Mouse (Mus musculus) heart, embryonic 15.5 days (tissue): Measurements from ENCODE around the gene Btrc. TPM values are rescaled to one million over a fixed set of nuclear protein-coding genes. Genes with fewer than 3 reads are reported as not detected.

ENCODE experiments used
- ATAC-seq: fragments of 200-750 bp; cut with Nextera tagmentation; replicated peaks from 2 replicates; pipeline ENCODE4 v1.8.0; 2017; ENCODE audit warnings: low read depth, moderate TSS enrichment; ENCODE audit not compliant: insufficient number of reproducible peaks, insufficient read depth, low FRiP score
- H3K27ac ChIP-seq: fragments of 300-500 bp; sonication (generic); 2 replicates; pipeline ENCODE4 v1.5.1; 2015; ENCODE audit warnings: mild to moderate bottlenecking, inconsistent platforms
- H3K27me3 ChIP-seq: fragments of 300-500 bp; sonication (generic); 2 replicates; pipeline ENCODE4 v1.6.1; 2015; ENCODE audit warnings: inconsistent platforms
- H3K36me3 ChIP-seq: fragments of 300-500 bp; sonication (generic); 2 replicates; pipeline ENCODE4 v1.6.1; 2015; ENCODE audit warnings: mild to moderate bottlenecking, inconsistent platforms
- H3K4me1 ChIP-seq: fragments of 300-500 bp; sonication (generic); replicated peaks from 2 replicates; pipeline ENCODE4 v1.6.1; 2015; ENCODE audit warnings: inconsistent platforms
- H3K4me2 ChIP-seq: fragments of 300-500 bp; sonication (generic); 2 replicates; pipeline ENCODE4 v1.6.1; 2015; ENCODE audit warnings: inconsistent platforms, mild to moderate bottlenecking, moderate library complexity
- H3K4me3 ChIP-seq: fragments of 300-500 bp; sonication (generic); 2 replicates; pipeline ENCODE4 v1.5.1; 2015; ENCODE audit warnings: mild to moderate bottlenecking, inconsistent platforms
- H3K9ac ChIP-seq: fragments of 300-500 bp; sonication (generic); 2 replicates; pipeline ENCODE4 v1.6.1; 2015; ENCODE audit warnings: mild to moderate bottlenecking, inconsistent platforms
- H3K9me3 ChIP-seq: fragments of 300-500 bp; sonication (generic); replicated peaks from 2 replicates; pipeline ENCODE4 v1.6.1; 2016; ENCODE audit warnings: inconsistent platforms
- WGBS: fragments of 180-500 bp; shearing (Covaris S2); methylation state at CpG from one replicate; pipeline ENCODE4 v1.1.7; 2015; ENCODE audit warnings: mixed read lengths; 5-methylcytosine and 5-hydroxymethylcytosine counted together
- polyA plus RNA-seq: library from polyadenylated mRNA; unstranded; fragments of >200 nt; fragmentation: Nextera tagmentation; extraction: Ambion mirVana; gene quantifications from 2 replicates; pipeline ENCODE4 v1.2.1, GENCODE M21; 2015

Btrc gene
- polyA plus RNA-seq, 1 experiment from 2014 or later, result 26.7 TPM

DNA sequence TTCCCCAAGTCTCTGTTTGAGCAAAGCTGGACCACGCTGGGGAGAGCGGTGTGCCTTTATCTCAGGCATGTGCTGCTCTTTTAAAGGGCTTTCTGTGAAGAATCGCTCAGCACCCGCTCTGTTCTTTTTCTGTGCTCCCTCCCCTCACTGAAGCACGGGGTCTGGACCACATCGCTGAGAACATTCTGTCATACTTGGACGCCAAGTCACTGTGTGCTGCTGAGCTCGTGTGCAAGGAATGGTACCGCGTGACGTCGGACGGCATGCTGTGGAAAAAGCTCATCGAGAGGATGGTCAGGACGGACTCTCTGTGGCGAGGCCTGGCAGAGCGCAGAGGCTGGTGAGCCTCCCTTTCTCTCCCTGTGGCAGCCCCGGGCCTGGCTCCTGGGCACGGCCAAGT, 144.0 kb downstream of the Btrc start:
- ATAC-seq, result peak; percentile 85
- H3K4me1 ChIP-seq, result peaks cover 15% of the 10 kb centered on the region
- H3K4me3 ChIP-seq, result no peak overlapping the region
- H3K9ac ChIP-seq, result no peak overlapping the region
- no peaks in the 10 kb centered on the region for H3K27me3 ChIP-seq
- H3K27ac ChIP-seq, result peak overlapping the region; percentile 41
- H3K4me2 ChIP-seq, result peak overlapping the region; percentile 46
- H3K36me3 ChIP-seq, result peaks cover 4% of the 10 kb centered on the region; the same call in 1 of the 2 replicates
- H3K9me3 ChIP-seq, result no peaks in the 10 kb centered on the region
- WGBS, result 35% methylated on average over 19 of the region's 19 CpGs

DNA sequence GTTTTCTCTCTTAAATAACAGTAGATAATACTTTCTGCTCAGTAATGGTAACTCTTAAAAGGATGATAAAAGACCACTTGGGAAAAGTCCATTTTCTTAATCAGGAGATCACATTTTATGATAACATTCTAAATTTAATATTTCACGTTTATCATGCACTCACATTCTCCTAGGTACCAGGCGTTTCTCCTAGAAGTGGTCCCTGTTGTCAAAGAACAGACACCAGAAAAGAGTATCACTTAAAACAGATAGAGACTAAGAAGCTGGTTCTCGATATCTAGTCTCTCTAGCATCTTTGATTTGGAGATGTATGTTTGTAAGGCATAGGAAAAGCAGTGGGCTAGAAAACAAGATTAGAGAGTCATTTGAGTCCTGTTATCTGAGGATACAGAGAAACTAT, 147.1 kb downstream of the Btrc start:
- no peak overlapping the region for H3K9ac ChIP-seq
- H3K9me3 ChIP-seq, result no peaks in the 10 kb centered on the region
- H3K4me1 ChIP-seq, result peaks cover 15% of the 10 kb centered on the region
- H3K36me3 ChIP-seq, result peaks cover 22% of the 10 kb centered on the region; the same call in 1 of the 2 replicates
- no peak overlapping the region for H3K27ac ChIP-seq
- no peak for ATAC-seq
- no peak overlapping the region for H3K4me2 ChIP-seq
- 65% methylated on average over 3 of the region's 3 CpGs for WGBS
- no peak overlapping the region for H3K4me3 ChIP-seq
- no peaks in the 10 kb centered on the region for H3K27me3 ChIP-seq

DNA sequence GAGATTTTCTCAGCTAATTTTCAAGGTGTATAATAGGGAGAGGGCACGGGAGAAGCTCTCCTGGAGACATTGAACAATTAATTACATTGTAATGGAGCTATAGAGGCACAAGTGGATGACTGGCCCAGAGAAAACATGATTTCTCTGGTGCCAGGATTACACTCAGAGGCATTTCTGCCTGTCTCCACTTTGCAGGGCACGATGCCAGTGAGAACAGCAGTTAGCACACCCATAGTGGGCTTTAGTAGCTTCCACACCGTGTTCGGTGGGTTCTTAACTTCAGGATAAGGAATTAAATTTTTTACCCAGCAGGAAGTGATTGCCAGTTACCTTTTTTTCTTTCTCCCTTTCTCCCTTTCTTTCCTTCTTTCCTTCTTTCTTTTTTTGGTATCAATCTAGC, 147.9 kb downstream of the Btrc start:
- no peak overlapping the region for H3K4me2 ChIP-seq
- H3K27me3 ChIP-seq, result no peaks in the 10 kb centered on the region
- no peak for ATAC-seq
- 71% methylated on average over 4 of the region's 4 CpGs for WGBS
- no peak overlapping the region for H3K27ac ChIP-seq
- peaks cover 29% of the 10 kb centered on the region; the same call in 1 of the 2 replicates for H3K36me3 ChIP-seq
- H3K9ac ChIP-seq, result no peak overlapping the region
- no peak overlapping the region for H3K4me3 ChIP-seq
- H3K9me3 ChIP-seq, result no peaks in the 10 kb centered on the region
- H3K4me1 ChIP-seq, result peaks cover 15% of the 10 kb centered on the region

DNA sequence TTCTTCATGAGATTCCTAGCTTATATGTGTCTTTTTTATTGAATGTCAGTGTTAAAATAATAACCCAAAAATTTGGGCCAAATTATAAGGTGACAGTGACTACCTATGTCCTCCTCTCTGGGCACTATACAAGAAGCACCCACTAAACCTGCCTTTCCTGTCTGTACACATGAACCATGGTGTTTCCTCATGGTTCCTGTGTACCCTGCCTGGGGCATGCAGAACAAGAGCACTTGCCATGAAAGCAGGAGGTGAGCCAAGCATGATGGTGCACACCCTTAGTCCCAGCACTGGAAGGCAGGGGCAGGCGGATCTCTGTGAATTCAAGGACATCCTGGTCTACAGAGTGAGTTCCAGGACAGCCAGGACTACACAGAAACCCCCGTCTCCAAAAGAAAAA, 151.8 kb downstream of the Btrc start:
- Histone ChIP-seq H3K27me3 (no peaks in the 10 kb centered on the region), H3K4me3 (no peak overlapping the region), H3K9me3 (no peaks in the 10 kb centered on the region), H3K9ac (no peak overlapping the region), H3K4me1 (no peaks in the 10 kb centered on the region), H3K4me2 (no peak overlapping the region), H3K27ac (no peak overlapping the region), H3K36me3 (peaks cover 54% of the 10 kb centered on the region; the same call in 1 of the 2 replicates)
- 83% methylated on average over 2 of the region's 2 CpGs for WGBS
- no peak for ATAC-seq

DNA sequence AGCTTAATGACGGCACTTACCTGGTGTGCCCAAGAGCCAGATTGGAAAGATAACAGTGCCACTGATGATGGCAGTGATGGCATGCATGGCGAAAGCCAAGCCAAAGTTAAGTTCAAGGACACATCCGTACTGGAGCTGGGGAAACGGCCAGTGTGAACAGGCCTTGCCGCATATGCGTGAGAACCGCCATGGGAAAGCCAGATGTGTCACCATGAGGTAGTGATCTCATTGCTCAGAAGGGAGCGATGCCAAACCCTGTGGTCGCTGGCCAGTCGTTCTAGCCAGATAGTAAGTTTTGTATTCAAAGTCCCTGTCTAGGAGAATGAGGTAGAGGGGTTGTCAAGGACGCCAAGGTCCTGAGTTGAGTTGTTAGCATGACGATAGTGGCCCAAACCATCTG, 152.7 kb downstream of the Btrc start:
- Histone ChIP-seq H3K27me3 (no peaks in the 10 kb centered on the region), H3K4me2 (no peak overlapping the region), H3K36me3 (peaks cover 56% of the 10 kb centered on the region; the same call in 1 of the 2 replicates), H3K9me3 (no peaks in the 10 kb centered on the region), H3K4me3 (no peak overlapping the region), H3K27ac (no peak overlapping the region), H3K9ac (no peak overlapping the region), H3K4me1 (no peaks in the 10 kb centered on the region)
- WGBS, result 90% methylated on average over 12 of the region's 12 CpGs
- no peak for ATAC-seq

DNA sequence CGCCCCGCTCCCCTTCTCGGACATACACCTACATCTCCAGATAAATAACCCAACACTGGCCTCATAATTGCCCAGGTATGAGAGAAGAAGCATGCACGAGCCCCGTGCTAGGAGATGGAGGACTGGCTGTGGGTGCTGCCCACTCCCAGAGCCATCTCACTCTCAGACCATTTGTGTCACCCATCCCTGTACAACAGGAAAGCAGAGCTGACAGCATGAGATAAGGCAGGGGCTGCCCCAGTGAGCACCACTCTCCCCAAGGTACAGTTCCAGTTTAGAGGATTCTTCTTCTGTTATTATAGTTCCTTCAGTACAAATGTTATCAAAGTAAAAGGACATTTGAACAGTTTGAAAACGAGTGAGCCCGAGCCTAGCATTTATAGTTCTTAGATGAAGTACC, 163.8 kb downstream of the Btrc start:
- WGBS, result 64% methylated on average over 7 of the region's 7 CpGs
- Histone ChIP-seq H3K9me3 (no peaks in the 10 kb centered on the region), H3K27ac (no peak overlapping the region), H3K36me3 (peaks cover 20% of the 10 kb centered on the region), H3K9ac (no peak overlapping the region), H3K4me2 (no peak overlapping the region), H3K27me3 (no peaks in the 10 kb centered on the region), H3K4me3 (no peak overlapping the region), H3K4me1 (peaks cover 28% of the 10 kb centered on the region)
- ATAC-seq, result no peak

DNA sequence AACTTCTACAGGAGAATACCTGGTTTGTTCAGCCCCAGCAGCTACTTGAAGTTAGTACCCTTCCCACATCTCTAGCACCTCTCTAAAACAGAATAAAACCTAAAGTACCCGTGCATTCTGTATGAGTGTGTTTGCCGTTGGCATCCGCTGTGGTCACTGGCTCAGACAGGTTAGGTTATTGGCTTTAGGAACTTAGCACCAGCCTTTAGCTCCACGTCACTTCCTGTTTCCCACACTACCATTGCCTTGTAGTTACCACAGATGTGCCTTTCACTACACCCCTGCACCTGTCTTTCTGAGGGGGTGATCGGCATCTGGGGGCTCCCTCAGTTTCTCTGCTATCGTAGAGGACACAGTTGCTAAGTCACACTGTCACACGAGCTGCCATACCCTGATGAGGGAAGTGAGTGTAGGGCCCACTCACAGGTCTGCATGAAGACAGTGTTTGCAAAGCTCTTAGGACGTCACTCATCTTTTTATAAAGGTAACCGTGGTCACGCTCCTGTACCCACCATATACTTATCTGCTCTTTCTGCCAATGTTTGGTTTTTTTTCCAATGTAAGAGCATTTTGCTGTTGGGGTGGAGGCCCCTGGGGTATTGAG, 164.5 kb downstream of the Btrc start:
- H3K4me1 ChIP-seq, result peaks cover 28% of the 10 kb centered on the region
- 81% methylated on average over 10 of the region's 10 CpGs for WGBS
- no peaks in the 10 kb centered on the region for H3K9me3 ChIP-seq
- no peak overlapping the region for H3K4me3 ChIP-seq
- no peaks in the 10 kb centered on the region for H3K27me3 ChIP-seq
- H3K27ac ChIP-seq, result peak overlapping the region; percentile 3; the same call in 1 of the 2 replicates
- no peak overlapping the region for H3K4me2 ChIP-seq
- no peak for ATAC-seq
- peaks cover 20% of the 10 kb centered on the region for H3K36me3 ChIP-seq
- H3K9ac ChIP-seq, result no peak overlapping the region

DNA sequence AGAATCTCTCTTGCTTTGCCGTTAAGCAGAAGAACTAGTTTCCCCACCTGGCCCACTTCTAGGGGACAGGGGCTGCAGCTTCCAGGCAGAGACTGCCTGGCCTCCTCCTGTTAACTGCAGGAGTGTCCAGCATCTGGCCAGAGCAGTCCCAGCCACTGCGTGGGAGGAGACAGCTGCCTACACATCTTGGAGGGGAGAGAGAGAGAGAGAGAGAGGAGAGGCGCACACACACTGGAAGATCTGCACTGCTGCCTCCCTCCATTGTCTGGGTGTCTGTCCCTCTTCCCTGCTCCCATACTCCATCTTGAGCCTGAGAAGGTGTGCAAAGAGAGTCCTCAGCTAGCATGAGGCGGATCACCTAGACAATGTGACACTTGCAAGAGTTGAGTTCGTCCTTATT, 165.8 kb downstream of the Btrc start:
- Histone ChIP-seq H3K9ac (no peak overlapping the region), H3K4me3 (no peak overlapping the region), H3K4me1 (peaks cover 31% of the 10 kb centered on the region), H3K36me3 (peaks cover 20% of the 10 kb centered on the region), H3K27ac (peak overlapping the region; percentile 81), H3K9me3 (no peaks in the 10 kb centered on the region), H3K27me3 (no peaks in the 10 kb centered on the region), H3K4me2 (no peak overlapping the region)
- ATAC-seq, result no peak
- 61% methylated on average over 5 of the region's 5 CpGs for WGBS

DNA sequence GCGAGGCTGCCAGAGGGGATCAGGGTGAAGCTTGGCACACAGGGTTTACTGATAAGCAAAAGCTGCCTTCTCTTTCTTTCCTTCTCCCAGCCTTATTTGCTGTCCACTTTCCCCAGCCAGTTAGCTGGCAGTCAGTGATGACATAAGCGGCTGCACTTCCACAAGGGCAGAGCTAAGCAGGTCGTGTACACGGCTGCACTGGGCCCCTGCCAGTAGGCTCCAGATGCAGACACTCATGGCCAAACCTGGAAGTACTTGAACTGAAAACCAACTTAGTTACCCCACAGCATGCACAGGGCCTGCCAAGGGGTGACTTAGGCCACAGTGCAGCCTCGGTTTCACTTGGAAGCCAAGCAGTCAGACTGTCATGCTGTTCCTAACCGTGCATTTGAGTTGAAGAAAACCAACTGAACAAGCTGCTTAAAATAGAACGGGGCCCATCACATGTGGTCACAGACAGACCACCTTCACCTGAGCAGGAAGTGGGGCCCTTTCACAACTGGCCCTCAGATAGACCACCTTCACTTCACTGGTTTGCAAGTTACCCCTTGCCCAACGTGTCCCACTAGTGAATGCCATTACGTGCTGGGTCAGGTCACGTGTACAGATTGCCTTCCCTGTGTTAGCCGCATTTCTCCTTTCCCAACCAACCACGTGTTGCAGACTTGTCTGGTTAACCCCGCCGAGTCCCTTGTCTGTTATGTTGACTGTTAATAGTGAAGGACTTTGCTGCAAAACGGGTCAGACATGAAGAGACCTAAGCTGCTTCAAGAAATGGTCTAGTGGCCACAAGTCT, 166.9 kb downstream of the Btrc start:
- H3K4me2 ChIP-seq, result no peak overlapping the region
- peak overlapping the region; percentile 81 for H3K27ac ChIP-seq
- peak; percentile 70 for ATAC-seq
- H3K9ac ChIP-seq, result peak overlapping the region; percentile 34; the same call in 1 of the 2 replicates
- no peak overlapping the region for H3K4me3 ChIP-seq
- WGBS, result 45% methylated on average over 15 of the region's 15 CpGs
- no peaks in the 10 kb centered on the region for H3K9me3 ChIP-seq
- peaks cover 20% of the 10 kb centered on the region for H3K36me3 ChIP-seq
- no peaks in the 10 kb centered on the region for H3K27me3 ChIP-seq
- H3K4me1 ChIP-seq, result peaks cover 33% of the 10 kb centered on the region

DNA sequence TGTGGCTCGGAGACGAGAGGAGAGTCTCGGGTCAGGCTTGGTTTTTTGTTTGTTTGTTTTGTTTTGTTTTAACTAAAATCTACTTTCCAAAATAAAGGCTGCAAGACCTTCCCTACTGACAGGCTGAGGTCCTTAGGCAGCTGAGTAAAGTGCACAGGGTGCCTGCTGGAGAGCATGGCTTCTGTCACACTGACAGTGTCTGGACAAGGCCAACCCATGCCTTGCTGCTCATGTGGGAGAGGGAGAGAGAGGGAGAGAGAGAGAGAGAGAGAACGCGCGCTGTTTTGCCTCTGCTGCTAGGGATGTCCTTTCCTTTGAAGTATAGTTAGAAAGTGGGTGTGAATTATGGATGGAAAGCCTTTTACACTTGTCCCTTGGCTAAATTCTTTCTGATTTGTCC, 168.0 kb downstream of the Btrc start:
- H3K4me2 ChIP-seq, result no peak overlapping the region

DNA sequence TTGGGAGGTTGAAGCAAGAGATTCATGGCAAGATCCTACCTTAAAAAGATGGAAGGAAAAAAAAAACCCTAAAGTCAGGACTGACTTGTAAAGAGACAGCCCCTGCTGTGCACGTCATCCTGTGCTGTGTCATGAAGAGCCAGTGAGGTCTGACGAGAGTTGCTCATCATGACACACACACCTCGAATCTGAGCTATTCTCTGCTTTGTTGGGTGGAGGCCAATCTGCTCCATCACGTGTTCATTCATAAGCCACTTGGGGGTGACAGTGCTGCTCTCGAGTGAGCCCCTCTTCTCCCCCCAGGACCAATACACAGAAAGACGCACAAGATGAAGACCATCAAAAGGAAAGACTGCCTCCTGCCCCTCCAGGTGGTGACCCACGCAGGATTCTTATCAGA, 170.1 kb downstream of the Btrc start:
- peaks cover 4% of the 10 kb centered on the region; the same call in 1 of the 2 replicates for H3K27me3 ChIP-seq
- peaks cover 1% of the 10 kb centered on the region; the same call in 1 of the 2 replicates for H3K36me3 ChIP-seq
- no peak overlapping the region for H3K4me2 ChIP-seq
- WGBS, result 52% methylated on average over 7 of the region's 7 CpGs
- H3K9ac ChIP-seq, result no peak overlapping the region
- no peak overlapping the region for H3K4me3 ChIP-seq
- no peak overlapping the region for H3K27ac ChIP-seq
- H3K9me3 ChIP-seq, result no peaks in the 10 kb centered on the region
- ATAC-seq, result no peak
- H3K4me1 ChIP-seq, result peaks cover 33% of the 10 kb centered on the region

More for the DNA sequence above, 168.0 kb downstream of the Btrc start:
- WGBS, result 41% methylated on average over 6 of the region's 6 CpGs
- H3K4me1 ChIP-seq, result peaks cover 33% of the 10 kb centered on the region
- peak overlapping the region; percentile 81 for H3K27ac ChIP-seq
- ATAC-seq, result 0 out of 2 replicates have a peak, but pooled peaks have one; percentile 54
- H3K36me3 ChIP-seq, result peaks cover 20% of the 10 kb centered on the region
- no peak overlapping the region for H3K4me3 ChIP-seq
- no peaks in the 10 kb centered on the region for H3K9me3 ChIP-seq
- no peak overlapping the region for H3K9ac ChIP-seq
- no peaks in the 10 kb centered on the region for H3K27me3 ChIP-seq
